Mouse (Mus musculus) kidney, postnatal 4 days (tissue): ENCODE measurements around the gene Gm37240.

Experiments
- DNase-seq, 2 experiments: peaks; one replicate each; pipeline ENCODE4 v3.0.0; 2021; ENCODE audit warnings: mixed read lengths in 2 of 2

Gene Gm37240

DNA sequence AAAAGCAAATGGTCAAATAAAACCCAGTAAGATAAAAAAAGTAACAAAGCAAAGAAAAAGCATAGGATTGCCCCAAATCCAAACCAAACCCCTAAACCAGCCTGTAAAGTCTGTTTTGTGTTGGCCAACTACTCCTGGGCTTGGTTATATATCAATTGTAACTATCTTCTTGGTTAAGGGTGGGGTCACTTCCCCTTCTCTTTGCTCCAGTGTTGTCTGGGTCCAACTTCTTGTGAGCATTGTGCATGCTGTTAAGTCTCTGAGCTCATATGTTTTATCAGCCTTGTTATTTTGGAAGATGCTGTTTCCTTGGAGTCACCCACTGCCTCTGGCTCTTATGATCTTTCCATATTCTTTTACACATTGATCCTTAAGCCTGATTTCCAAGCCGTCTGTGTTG lies 1032.9 kb downstream of the Gm37240 start:
- DNase-seq, result no peak

DNA sequence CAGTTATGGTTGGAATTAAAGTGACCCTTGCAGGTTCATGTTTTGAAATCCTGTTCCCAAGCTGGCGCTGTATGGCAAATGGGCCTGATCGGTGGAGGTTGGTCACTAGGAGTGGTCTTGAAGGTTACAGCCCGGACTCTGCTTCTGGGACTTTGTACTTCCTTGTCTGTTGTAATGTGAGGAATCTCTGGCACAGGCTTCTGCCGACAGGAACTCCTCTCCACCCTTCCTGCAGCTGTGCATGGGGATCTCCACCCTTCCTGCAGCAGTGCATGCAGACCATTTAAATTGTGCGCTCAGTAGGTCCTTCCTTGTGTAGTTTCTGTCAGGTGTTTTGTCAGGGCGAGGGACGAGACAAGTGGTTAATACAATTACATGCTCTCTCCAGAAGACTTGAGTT lies 1034.4 kb downstream of the Gm37240 start:
- peak; percentile 15 to 47 for DNase-seq

DNA sequence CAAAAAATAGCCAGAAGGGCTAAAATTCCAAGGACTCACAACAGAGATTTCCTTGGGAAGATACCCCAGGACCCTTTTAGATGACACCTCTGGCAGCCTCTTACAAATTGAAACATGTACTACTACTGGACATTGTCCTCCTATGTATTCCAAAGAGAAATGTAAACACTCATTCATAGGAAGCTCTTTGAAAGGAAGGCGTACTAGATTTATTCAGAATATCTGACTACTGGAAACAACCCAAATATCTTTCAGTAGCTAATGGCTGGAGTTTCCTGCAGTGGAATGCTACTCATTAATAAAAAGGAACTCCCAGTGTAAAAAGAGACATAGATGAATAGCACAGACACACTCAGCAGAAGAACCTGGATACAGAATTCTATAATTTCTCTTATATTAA lies 1035.5 kb downstream of the Gm37240 start:
- no peak for DNase-seq

DNA sequence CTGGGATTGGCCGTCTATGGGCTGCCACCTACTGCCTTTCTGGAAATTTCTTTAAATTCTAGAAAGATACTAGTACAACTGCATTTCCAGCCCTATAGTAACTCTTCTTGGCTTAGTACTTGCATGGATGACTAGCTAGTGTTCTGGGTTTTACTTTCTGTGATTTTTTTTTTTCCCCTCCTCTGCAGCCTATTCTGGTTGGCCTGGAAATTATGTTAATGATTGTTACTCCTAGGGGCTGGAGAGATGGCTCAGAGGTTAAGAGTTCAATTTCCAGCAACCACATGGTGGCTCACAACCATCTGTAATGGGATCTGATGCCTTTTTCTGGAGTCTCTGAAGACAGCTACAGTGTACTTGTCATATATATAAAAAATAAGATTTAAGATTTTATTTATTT lies 1036.9 kb downstream of the Gm37240 start:
- DNase-seq, result no peak

DNA sequence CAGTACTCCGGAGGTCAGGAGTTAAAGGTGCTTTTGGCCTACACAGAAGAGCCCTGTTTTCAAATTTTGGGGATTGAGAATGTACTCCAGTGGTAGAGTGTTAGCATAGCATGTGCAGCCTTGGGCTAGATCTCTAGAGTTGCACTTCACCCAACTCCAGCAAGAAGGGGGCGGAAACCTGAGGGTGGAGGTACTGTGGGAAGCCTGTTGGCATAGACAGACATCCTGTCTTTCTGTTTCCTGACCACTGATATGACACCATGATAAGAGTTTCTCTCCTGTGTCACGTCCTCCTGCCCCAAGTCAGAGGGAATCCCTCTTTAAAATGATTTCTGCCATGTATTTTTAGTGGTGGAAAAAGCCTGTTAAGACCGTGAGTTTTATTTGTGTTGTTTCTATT lies 1038.5 kb downstream of the Gm37240 start:
- DNase-seq, result peak in 1 of 2 experiments; percentile 12

DNA sequence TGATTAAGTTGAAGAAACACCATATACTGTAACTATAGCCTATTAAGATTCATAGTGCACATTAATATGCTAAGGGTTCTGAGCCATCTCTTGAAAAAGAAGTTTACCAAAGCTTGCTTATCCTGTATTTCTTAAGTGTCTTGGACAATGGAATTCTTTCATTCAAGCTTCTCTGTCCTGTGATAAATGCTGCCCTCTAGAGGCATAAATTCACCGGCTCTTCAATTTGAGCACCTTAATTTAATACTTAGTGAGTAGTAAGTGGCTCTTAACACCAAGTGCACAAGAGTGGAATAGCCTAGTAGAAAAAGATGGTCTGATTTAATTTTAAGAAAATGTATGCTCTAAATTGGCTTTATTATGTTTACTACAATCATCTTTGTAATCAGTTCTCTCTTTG lies 1043.7 kb downstream of the Gm37240 start:
- DNase-seq, result peak; percentile 24 to 47

DNA sequence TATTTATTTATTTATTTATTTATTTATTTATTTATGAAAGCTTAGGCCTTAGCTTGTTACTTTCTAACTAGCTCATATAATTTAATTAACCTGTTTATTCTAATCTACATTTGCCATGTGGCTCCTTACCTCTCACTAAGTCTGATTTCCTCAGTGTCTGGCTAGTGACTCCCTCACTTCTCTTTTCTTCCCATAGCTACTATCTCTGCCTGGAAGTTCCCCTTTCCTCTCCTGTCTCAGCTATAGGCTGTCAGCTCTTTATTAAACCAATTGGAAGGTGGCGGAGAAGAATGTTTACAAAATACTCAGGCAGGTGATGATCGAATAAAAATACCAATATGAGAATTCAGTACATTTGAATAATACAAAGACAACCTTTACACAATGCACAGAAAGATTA lies 1044.5 kb downstream of the Gm37240 start:
- no peak for DNase-seq

DNA sequence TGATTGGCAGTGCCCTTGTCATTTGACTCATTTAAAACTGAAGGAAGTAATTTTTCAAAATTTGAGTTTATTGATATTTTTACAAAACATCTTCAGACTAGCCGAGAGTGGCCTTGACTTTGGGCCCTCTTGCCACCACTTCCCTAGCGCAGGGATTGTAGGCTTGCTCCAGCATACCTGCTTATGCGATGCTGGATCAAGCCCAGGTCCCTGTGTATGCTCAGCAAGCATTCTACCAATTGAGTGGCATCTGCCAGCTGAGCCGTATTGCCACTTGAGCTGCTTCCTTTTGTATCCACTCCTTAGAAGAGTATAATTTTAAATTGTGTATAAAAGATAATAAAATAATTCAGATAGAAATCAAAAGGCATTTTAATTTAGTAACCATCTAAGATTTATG lies 1046.0 kb downstream of the Gm37240 start:
- no peak for DNase-seq

DNA sequence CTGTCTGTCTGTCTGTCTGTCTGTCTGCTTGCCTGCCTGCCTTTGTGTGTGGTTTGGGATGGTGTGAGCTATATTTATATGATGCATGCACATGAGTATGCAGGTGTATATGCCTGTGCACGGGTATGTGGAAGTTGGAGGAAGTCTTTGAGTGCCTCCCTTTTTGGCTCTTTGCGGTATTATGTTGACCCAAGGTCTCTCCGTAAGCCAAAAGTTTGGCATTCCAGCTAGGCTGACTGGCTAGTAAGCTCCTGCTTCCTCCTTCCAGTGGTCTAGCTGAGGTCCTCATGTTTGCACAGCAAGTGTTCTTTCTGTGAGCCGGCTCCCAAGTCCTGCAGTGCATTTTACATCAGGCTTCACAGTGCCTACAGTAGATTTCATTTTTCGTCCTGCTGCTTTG lies 1047.8 kb downstream of the Gm37240 start:
- no peak for DNase-seq

DNA sequence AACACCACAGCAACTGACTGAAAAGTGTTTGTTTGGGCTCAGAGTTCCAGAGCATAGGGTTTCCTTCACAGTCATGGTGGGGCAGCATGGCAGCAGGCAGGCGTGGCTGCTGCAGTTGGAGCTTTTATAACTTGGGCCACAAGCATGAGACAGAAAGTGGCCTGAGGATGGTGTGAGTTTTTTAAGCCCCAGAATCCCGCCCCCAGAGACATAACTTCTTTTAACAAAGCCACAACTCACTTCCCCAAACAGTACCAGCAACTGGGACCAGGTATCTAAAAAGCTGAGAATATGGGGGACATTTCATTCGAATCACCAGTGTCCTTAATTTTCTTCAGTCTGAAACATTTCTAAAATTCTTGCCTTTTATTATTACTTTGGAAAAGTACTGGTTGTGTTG lies 1049.3 kb downstream of the Gm37240 start:
- DNase-seq, result no peak

DNA sequence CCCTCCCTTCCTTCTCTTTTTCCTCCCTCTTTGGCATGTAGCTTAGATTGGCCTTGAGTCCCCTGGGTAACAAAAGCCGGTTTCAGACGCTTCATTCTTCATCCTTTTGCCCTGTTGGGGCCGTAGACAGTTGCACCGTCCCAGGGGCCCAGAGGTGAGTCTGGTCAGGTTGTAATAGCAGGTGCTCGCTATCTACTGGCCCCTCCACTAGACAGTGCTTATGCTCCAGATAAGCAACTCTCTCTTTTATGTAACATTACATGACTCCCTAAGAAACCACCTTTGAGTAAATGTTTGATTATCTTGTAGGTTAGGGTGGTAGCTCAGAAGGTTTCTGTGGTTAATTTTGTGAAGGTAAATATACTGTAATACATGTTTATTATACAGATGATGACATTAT lies 1051.3 kb downstream of the Gm37240 start:
- no peak for DNase-seq

DNA sequence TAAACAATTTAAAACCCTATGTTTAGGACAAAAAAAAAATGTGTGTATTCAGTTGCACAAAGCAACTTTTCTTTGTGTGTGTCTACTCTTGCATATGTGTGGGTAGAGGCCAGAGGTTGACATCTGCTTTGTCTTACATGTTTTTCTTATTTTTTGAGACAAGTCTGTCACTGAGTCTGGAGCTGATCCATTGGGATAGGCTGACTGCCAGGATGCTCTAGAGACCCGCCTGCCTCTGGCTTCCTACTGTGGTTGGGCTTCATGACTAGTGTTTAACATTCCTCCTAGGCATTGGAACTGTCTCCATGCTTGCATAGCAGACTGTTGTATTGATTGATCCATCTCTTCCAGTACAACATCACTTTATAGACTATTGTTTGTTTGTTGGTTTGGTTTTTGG lies 1058.0 kb downstream of the Gm37240 start:
- DNase-seq, result no peak

DNA sequence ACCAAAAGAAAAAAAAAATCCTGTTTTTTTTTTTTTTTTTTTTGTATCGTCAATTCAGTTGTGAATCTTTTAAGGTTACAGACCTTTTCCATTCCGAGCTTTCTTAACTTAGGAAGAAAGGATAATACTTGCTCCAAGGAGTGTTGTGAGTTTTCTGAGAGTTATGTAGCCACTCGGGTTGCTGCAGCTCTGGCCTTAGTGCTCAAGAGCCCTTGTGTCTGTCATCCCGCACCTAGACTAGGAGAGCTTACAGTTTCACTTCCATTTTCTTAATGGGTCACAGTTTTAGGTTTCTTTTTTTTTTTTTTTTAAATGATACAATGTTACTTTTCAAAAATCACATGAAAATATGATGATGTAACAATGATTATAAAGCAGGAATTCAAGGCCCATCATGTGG lies 1059.7 kb downstream of the Gm37240 start:
- DNase-seq, result no peak

DNA sequence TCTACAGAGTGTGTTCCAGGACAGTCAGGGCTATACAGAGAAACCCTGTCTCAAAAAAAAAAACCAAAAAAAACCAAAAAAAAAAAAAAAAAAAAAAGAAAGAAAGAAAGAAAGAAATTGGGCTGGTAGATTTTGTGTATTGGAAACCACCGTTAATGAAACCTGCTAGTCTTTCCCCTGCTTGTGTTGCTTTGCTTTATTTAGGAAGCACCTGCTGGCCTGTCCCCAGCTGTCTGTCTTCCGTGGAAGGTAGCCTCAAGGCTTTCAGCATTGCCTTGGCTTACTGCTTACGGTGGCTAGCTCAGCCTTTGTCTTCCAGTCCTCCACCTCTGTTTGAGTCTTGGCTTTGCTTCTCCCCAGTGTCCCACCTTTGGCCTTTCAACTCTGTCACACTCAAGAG lies 1060.4 kb downstream of the Gm37240 start:
- DNase-seq, result no peak

DNA sequence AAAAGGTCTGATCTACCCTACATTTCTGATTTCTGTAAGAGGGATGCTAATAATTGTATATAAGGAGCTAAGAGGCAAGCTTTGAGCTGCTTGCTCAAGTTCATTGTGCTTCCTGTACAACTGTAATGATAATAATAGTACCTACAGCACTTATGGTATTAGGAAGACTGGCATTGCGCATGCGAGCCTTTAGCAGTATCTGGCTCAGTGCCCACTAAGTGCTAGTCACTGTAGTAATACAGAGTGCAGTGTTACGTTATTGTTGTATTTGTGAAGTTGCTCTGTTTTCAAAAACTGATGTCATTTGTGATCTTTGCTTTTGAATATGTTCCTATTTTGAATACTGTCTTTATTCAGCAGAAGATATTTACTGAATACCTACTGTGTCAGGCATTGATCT lies 1060.9 kb downstream of the Gm37240 start:
- no peak for DNase-seq

DNA sequence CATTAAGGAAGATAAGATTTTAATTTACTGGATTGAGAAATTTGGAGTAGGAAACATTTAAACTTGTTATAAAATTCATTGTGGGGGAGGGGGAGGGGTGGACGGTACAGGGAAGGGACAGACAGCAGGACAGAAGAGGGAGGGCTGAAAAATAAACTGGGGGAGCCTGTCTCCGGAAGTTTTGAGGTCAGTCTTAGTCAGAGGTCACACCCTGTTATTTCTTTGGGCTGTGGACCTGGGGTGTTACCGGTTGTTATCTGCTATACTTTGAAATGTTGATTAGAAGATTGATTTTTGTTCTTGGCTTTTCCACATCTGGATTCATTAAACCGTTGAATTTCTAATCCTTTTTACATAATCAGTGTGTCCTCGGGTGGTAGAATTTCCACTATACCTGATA lies 1061.3 kb downstream of the Gm37240 start:
- no peak for DNase-seq

DNA sequence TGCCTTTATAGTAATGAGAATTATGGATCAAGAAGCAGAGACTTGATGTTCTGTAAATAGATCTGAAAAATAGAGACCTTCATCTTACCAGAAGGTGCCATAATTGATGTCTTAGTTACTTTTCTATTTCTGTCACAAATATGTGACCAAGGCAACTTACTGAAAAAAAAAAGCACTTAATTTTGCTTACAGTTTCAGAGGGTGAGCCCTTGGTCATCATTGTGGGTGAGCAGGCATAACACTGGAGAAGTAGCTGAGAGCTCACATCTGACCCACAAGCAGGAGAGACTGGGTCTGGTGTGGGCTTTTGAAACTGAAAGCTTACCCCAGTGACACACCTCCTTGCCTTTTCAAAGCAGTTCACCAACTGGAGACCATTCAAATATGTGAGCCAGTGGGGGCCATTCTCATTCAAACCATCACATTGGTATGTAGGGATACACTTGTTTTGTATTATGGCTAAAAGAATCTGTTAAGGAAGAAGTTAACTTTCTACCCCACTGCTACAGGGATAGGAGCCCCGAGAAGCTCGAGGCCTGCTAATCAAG lies 1066.6 kb downstream of the Gm37240 start:
- no peak for DNase-seq

DNA sequence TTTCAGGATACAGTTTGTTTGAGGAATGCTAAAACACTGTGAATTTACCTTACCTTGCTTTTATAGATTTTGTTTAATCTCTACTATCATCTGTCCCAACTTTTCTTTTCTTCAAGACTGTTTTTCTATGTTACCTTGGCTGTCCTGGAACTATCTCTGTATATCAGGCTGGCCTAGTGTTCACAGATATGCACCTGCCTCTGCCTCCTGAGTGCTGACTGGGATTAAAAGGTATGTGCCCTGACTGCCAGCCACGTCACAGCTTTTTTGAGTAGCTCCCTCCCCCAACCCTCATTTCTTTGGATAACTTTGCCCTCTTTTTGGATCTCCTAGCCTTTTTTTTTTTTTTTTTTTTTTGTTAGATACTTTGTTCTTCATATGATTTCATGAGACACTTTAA lies 1070.4 kb downstream of the Gm37240 start:
- DNase-seq, result no peak

DNA sequence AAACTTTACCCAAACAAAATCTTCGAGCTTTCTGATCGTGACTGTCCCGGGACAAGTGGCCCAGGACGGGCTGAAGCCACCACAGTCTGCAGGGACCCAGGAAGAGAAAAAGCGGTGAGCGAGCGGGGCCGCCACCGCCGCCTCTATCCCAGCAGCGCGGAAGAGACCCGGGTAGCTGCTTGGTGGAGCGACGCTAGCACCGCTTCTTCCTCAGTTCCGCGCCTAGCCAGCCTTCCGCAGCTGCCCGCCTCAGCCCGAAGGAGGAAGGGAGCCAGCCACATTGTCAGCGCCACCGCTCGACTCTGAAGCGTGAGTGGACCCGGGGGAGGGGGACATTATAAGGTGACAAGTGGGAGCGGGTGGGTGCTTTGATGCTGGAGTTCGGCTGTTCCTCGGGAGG lies 1071.9 kb downstream of the Gm37240 start:
- peak; percentile 60 to 72 for DNase-seq

DNA sequence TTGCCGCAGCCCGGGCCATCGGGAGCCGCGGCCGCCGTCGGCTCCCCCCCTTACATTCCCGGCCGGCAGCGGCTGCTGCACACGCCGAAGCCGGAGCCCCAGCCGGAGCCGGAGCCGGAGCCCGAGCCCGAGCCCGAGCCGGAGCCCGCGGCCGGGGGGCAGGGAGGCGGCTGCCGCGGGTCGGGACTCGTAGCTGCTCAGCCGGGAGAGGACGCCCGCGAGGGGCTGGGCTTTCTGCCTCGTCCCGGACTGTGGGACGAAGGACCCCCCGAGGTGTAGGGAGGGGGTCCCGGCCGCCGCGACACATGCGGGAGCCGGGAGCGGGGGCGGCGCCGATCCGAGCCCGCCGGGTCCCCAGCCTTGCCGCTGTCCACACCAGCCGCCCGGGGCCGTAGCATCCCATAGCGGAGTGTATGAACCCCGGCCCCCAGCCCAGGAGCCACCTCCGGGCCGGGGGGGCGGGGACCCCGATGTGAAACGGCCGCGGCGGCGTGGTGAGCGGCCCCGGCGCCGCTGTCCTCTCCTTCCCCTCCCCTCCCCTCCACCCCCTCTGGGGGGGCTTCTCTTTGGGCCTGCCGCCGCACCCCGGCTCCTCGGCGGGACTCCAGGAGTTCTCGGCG lies 1072.4 kb downstream of the Gm37240 start, which contains the start of gene Fbxw7:
Fbxw7 (plus strand) TSS at position 507 of the 620 bp plus-strand sequence.
- no peak for DNase-seq

DNA sequence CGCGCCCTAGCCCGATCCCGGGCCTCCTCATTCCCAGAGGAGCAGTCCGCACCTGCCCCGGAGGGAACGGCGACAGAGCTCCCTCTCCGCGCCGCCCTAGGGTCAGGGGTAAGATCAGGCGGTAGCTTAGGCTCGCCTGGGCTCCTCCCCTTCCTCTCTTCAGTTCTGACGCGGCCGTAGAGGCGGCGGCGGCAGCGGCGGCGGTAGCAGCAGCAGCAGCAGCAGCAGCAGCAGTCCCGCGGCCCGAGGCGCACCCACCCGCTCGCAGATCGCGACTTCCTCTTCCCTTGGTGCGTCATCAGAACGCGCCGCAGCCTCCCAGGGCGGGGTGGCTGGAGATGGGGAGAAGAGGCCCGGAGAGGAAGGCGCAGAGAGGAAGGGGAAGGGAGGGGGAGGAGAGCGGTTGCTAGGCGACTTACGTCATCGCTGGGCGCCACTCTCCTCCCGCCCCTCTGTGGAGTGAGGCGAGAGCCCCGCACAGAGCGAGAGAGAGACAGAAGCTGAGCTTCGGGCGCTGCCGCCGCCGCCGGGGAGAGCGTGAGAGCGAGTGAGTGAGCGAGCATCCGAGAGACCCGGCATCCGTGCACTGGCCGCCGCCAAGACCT lies 1073.1 kb downstream of the Gm37240 start:
- peak; percentile 100 for DNase-seq

DNA sequence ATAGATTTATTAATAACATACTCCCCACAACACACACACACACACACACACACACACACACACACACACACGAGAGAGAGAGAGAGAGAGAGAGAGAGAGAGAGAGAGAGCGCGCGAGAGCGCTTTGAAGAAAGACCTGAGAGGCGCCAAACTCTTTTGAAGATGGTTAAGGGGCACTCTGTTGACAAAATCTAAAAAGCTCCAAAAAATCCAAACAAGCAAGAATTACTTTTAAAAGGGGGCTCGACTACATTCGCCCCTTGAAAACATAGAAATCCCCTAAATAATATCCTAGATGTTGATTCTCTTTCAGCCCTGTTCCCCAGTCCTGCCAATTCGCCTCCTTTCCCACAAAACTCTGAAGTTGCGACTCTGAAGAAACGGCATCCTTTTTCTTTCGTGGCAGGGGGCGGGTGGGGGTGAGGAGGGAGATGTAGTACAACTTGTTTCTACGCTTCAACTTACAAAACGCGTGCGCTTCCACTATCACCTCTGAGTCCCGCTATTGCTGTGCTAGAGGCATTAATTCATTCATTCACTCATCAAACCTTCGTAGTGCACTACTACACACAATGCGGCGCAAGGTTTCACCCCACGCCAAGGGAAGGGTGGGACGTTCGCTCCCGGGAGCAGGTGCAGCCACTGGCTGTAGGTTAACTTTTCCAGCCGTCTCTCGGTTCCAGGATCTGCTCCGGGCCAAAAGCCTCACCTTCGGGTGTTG lies 1073.7 kb downstream of the Gm37240 start:
- no peak for DNase-seq

DNA sequence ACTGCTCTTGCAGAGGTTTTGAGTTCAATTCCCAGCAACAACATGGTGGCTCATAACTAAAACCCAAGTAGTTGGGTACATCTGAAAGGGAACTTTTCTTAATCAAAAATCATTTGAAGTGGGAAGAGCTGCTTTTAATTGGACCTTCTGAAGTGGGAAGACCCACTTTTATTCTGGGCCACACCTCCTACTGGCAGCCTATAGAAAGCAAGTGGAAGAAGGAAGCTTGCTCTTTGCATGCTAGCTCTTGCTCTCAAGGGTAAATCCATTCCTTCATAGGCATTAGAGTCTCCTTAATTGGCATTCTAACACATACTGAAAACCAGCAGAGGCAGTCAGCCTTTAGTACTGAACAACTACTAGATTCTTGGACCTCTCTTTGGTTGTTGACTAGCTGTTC lies 1076.5 kb downstream of the Gm37240 start:
- no peak for DNase-seq

DNA sequence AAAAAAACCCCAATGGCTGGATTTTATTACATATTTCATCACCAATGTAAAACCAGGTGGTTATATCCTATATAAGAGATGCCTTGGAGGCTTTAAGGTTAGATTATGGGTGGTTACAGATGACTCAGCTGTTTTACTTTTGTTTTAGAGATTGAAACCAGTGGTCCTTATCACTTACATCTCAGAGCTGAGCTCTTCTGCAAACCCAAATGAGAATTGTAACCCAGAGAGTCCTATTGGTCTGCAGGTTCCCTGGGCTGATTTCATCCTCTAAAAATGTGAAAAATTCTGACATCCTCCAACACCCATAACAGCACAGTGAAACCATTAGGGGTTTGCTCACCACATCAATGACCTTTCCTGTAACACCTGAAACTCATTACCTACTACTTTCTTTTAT lies 1078.4 kb downstream of the Gm37240 start:
- DNase-seq, result no peak
